Mouse (Mus musculus) MEL (cell line): ENCODE data around the gene Klhdc8b.

Experiments used
- BHLHE40 ChIP-seq: IDR thresholded peaks from 2 replicates; pipeline ENCODE4 v1.6.1; 2012; ENCODE audit warnings: low read depth, mild to moderate bottlenecking, inconsistent platforms, low read length, improper control_type of control experiment, borderline replicate concordance
- CTCF ChIP-seq, 3 experiments: IDR thresholded peaks in 2 of 3; conservative IDR thresholded peaks in 1 of 3; 2 replicates each; pipeline ENCODE4 v1.5.1; 2011 to 2012; ENCODE audit warnings: low read length in 3 of 3, low read depth in 2 of 3, mild to moderate bottlenecking in 2 of 3, improper control_type of control experiment in 1 of 3, inconsistent platforms in 1 of 3, mixed read lengths in 1 of 3, moderate library complexity in 1 of 3; ENCODE audit not compliant: control insufficient read depth in 1 of 3, insufficient read depth in 1 of 3, poor library complexity in 1 of 3, severe bottlenecking in 1 of 3
- EP300 ChIP-seq, 2 experiments: IDR thresholded peaks; 2 replicates each; pipeline ENCODE4 v1.6.1; 2011; ENCODE audit warnings: improper control_type of control experiment in 2 of 2, low read length in 2 of 2, low read depth in 1 of 2, mild to moderate bottlenecking in 1 of 2
- GABPA ChIP-seq: IDR thresholded peaks from 2 replicates; pipeline ENCODE4 v1.6.1; 2012; ENCODE audit warnings: low read depth, mild to moderate bottlenecking, inconsistent platforms, low read length, improper control_type of control experiment, moderate library complexity
- MAX ChIP-seq: IDR thresholded peaks from 2 replicates; pipeline ENCODE4 v1.6.1; 2011; ENCODE audit warnings: low read length, improper control_type of control experiment
- MYC ChIP-seq: IDR thresholded peaks from 2 replicates; pipeline ENCODE4 v1.6.1; 2011; ENCODE audit warnings: low read depth, mild to moderate bottlenecking, low read length, improper control_type of control experiment, moderate library complexity
- POLR2A ChIP-seq, 2 experiments: IDR thresholded peaks; 2 replicates each; pipeline ENCODE4 v1.6.1; 2011 to 2012; ENCODE audit warnings: low read length in 2 of 2, mild to moderate bottlenecking in 2 of 2, control low read depth in 1 of 2, improper control_type of control experiment in 1 of 2, low read depth in 1 of 2, moderate library complexity in 1 of 2; ENCODE audit not compliant: control insufficient read depth in 1 of 2, insufficient read depth in 1 of 2, poor library complexity in 1 of 2
- POLR2AphosphoS5 ChIP-seq: IDR thresholded peaks from 2 replicates; pipeline ENCODE4 v1.6.1; 2012; ENCODE audit warnings: low read depth, borderline replicate concordance, mild to moderate bottlenecking, inconsistent platforms, low read length, moderate library complexity, mixed read lengths
- TBP ChIP-seq: IDR thresholded peaks from 2 replicates; pipeline ENCODE4 v1.8.0; 2011; ENCODE audit warnings: low read depth, low read length, improper control_type of control experiment
- TCF12 ChIP-seq: IDR thresholded peaks from 2 replicates; pipeline ENCODE4 v1.6.1; 2014; ENCODE audit warnings: low read depth, mild to moderate bottlenecking, inconsistent platforms, low read length, improper control_type of control experiment, moderate library complexity
- ZC3H11A ChIP-seq: IDR thresholded peaks from 2 replicates; pipeline ENCODE4 v1.6.1; 2012; ENCODE audit warnings: low read depth, mild to moderate bottlenecking, inconsistent platforms, low read length, improper control_type of control experiment
- ZKSCAN1 ChIP-seq: IDR thresholded peaks from 2 replicates; pipeline ENCODE4 v1.6.1; 2012; ENCODE audit warnings: low read depth, mild to moderate bottlenecking, inconsistent platforms, low read length, improper control_type of control experiment, moderate library complexity

DNA sequence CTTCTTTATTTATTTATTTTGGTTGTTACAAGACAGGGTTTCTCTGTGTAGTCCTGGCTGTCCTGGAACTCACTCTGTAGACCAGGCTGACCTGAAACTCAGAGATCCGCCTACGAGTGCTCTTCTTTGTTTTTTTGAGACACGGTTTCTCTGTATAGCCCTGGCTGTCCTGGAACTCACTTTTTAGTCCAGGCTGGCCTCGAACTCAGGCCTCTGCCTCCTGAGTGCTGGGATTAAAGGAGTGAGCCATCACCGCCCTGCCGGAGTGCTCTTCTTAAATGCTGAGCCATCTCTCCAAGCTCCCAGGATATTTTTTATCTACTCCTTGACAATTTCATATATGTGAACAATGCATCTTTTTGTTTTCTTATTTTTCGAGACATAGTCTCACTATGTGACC is 45.5 kb upstream of the Klhdc8b start:
- TF ChIP-seq CTCF (IDR thresholded peaks at IDR 0.05 in 2 of 3, conservative IDR thresholded peaks at IDR 0.05 in 1 of 3; ENCODE audit: control insufficient read depth in 1 of 3, insufficient read depth in 1 of 3, low read depth in 2 of 3, low read length in 3 of 3, poor library complexity in 1 of 3, severe bottlenecking in 1 of 3) (no peak), ZC3H11A (no peak), POLR2A (IDR thresholded peaks at IDR 0.05; ENCODE audit: control insufficient read depth in 1 of 2, insufficient read depth in 1 of 2, low read depth in 1 of 2, low read length in 2 of 2, poor library complexity in 1 of 2) (no peak), EP300 (IDR thresholded peaks at IDR 0.05; ENCODE audit: low read depth in 1 of 2, low read length in 2 of 2) (no peak), GABPA (no peak), MAX (no peak), TBP (no peak), ZKSCAN1 (no peak), MYC (no peak), TCF12 (no peak), BHLHE40 (no peak), POLR2AphosphoS5 (no peak)
